Mouse (Mus musculus) G1E-ER4 (cell line): ENCODE data around the gene Madd. TPM values are rescaled to one million over a fixed set of nuclear protein-coding genes. Genes with fewer than 3 reads are reported as not detected.

ENCODE experiments used
- GATA1 ChIP-seq: IDR thresholded peaks from one replicate; pipeline ENCODE4 v1.8.0; 2012; ENCODE audit warnings: low read length, inconsistent platforms
- polyA plus RNA-seq: library from polyadenylated mRNA; stranded (reverse); fragments of >175 nt; gene quantifications from 2 replicates; pipeline ENCODE4 v1.2.3, GENCODE M21; 2012

The Madd gene
- polyA plus RNA-seq, 1 experiment = 12.1 TPM

GRCm38 (mm10) chr2:91097015-91097414 lies 86.6 kb downstream of the Madd start:
- TF ChIP-seq GATA1 = no peak

- peak; percentile 15 for TF ChIP-seq GATA1
Observed at GRCm38 (mm10) chr2:91096524-91096923, 87.1 kb downstream of the Madd start.

- TF ChIP-seq GATA1 = no peak
Observed at GRCm38 (mm10) chr2:91090827-91091226, 92.8 kb downstream of the Madd start.

- TF ChIP-seq GATA1 = no peak
Observed at GRCm38 (mm10) chr2:91090208-91090607, 93.4 kb downstream of the Madd start.

- TF ChIP-seq GATA1 = no peak
Observed at GRCm38 (mm10) chr2:91088987-91089386, 94.7 kb downstream of the Madd start.

GRCm38 (mm10) chr2:91087453-91087852 lies 96.2 kb downstream of the Madd start:
- TF ChIP-seq GATA1 = no peak

Other genes with a start within 250 kb of the Madd start
- 93.9 and 99.3 TPM in 2 replicates for gene Celf1, start 243.5 kb downstream of the Madd start, polyA plus RNA-seq
- 0.37 and 0.69 TPM in 2 replicates for gene Rapsn, start 148.2 kb downstream of the Madd start, polyA plus RNA-seq
- 148 and 174 TPM in 2 replicates for gene Psmc3, start 129.8 kb downstream of the Madd start, polyA plus RNA-seq
- gene Slc39a13, start 113.4 kb downstream of the Madd start, polyA plus RNA-seq = 8.1 and 11.5 TPM in 2 replicates
- gene Spi1, start 101.4 kb downstream of the Madd start, polyA plus RNA-seq = 33.1 and 50.9 TPM in 2 replicates
- not detected in 2 replicates for gene Mybpc3, start 65.7 kb downstream of the Madd start, polyA plus RNA-seq
- 0.27 and 0.56 TPM in 2 replicates for gene Nr1h3, start 19.0 kb upstream of the Madd start, polyA plus RNA-seq
- gene Acp2, start 19.0 kb upstream of the Madd start, polyA plus RNA-seq = 2.7 and 6.7 TPM in 2 replicates
- 0.79 and 1.1 TPM in 2 replicates for gene Ddb2, start 53.1 kb upstream of the Madd start, polyA plus RNA-seq
- gene Pacsin3, start 72.1 kb upstream of the Madd start, polyA plus RNA-seq = 0.45 and 0.52 TPM in 2 replicates
- 54.8 and 58.0 TPM in 2 replicates for gene Arfgap2, start 81.1 kb upstream of the Madd start, polyA plus RNA-seq